Mouse (Mus musculus): ENCODE measurements at regions not wholly inside any gene's neighbourhood (a gene's known extent, or its start where the extent isn't known, plus 50 kb on each side); places are given as distances from the start of the nearest gene placed in this dataset.

DNA sequence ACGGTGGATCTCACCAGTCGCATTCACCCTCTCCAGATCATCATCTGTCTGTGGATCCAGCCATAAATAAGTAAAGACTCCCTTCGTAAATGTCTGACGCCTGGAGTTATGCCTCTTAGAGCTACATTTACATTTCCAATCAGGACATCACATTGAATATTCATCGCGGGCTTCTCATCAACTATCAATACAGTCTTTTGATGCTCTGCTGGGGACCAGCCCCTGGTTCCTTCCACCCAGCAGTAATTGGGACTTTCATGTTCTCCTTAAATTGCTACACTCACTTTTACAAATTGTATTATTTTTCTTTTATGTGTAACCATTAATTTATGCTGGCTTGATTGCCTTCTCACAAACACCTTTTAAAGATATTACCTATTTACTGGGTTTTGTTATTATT lies 125.7 kb upstream of the Cnr1 start:
- 88% methylated on average over 6 of the region's 6 CpGs for WGBS
- no peak overlapping the region for H3K27ac ChIP-seq (ENCODE audit: insufficient read depth, low read length)

DNA sequence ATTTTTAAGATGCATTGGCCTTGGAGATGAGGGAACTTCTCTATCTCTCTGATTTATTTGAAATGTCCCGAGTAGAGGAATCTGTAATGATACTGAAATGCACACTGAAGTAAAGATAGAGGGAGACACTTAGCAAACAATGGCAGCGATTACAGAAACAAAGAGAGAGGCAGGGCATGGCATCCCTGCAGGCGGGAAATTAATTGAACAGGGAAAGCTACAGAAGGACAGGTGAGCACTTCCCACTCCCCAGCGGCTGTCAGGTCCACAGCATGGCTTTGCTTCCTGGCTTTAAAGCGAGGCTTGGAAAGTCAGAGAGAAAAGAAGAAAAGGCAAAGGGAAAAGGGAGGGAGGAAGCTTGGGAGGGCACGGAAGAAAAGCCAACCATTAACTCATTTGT lies 125.3 kb upstream of the Cnr1 start:
- WGBS = 80% methylated on average over 6 of the region's 6 CpGs
- Histone ChIP-seq H3K27me3 (ENCODE audit: control insufficient read depth, insufficient read depth, low read length) (no peaks in the 10 kb centered on the region), H3K4me1 (ENCODE audit: control insufficient read depth, insufficient read depth, insufficient read length) (no peaks in the 10 kb centered on the region), H3K27ac (ENCODE audit: insufficient read depth, low read length) (no peak overlapping the region), H3K4me3 (ENCODE audit: extremely low read depth, insufficient read depth, insufficient read length) (no peak overlapping the region), H3K36me3 (ENCODE audit: control insufficient read depth, insufficient read depth, low read length) (no peaks in the 10 kb centered on the region)
- TF ChIP-seq CTCF (IDR thresholded peaks at IDR 0.05; ENCODE audit: extremely low read depth, insufficient read depth, insufficient read length, insufficient replicate concordance) (no peak), POLR2A (IDR thresholded peaks at IDR 0.05; ENCODE audit: low read depth, low read length) (no peak)
- no peak for DNase-seq (ENCODE audit: low read depth in 1 of 2, low spot score in 2 of 2)

More for the DNA sequence above, 125.7 kb upstream of the Cnr1 start:
- Histone ChIP-seq H3K27me3 (ENCODE audit: control insufficient read depth, insufficient read depth, low read length) (no peaks in the 10 kb centered on the region), H3K4me3 (ENCODE audit: extremely low read depth, insufficient read depth, insufficient read length) (no peak overlapping the region), H3K4me1 (ENCODE audit: control insufficient read depth, insufficient read depth, insufficient read length) (no peaks in the 10 kb centered on the region), H3K36me3 (ENCODE audit: control insufficient read depth, insufficient read depth, low read length) (no peaks in the 10 kb centered on the region)
- no peak for DNase-seq (ENCODE audit: low read depth in 1 of 2, low spot score in 2 of 2)
- no peak for TF ChIP-seq CTCF (IDR thresholded peaks at IDR 0.05; ENCODE audit: extremely low read depth, insufficient read depth, insufficient read length, insufficient replicate concordance)
- no peak for TF ChIP-seq POLR2A (IDR thresholded peaks at IDR 0.05; ENCODE audit: low read depth, low read length)

DNA sequence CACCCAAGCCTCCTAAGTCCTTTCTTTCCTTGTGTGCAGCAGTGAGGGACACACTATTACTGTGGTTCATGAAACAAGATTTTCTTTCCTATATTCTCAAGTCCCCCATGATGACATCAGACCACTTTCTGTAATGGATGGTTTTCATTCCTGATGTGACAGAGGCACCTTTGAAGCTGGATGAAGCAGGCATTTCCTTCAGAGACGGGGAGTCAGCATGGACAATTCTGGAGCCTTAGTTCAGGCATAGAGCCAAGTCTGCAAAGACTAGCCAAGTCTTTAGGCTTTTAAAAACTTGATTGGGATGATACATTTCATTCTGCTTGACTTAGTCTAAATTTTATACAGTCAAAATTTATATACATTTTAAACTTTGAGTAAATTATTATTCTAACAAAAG lies 124.6 kb upstream of the Cnr1 start:
- 68% methylated on average over 1 of the region's 1 CpGs for WGBS
- no peak overlapping the region for H3K4me3 ChIP-seq (ENCODE audit: extremely low read depth, insufficient read depth, insufficient read length)
- no peaks in the 10 kb centered on the region for H3K4me1 ChIP-seq (ENCODE audit: control insufficient read depth, insufficient read depth, insufficient read length)
- H3K36me3 ChIP-seq (ENCODE audit: control insufficient read depth, insufficient read depth, low read length) = no peaks in the 10 kb centered on the region
- H3K27me3 ChIP-seq (ENCODE audit: control insufficient read depth, insufficient read depth, low read length) = no peaks in the 10 kb centered on the region
- H3K27ac ChIP-seq (ENCODE audit: insufficient read depth, low read length) = no peak overlapping the region
- no peak for DNase-seq (ENCODE audit: low read depth in 1 of 2, low spot score in 2 of 2)
- TF ChIP-seq POLR2A (IDR thresholded peaks at IDR 0.05; ENCODE audit: low read depth, low read length) (no peak), CTCF (IDR thresholded peaks at IDR 0.05; ENCODE audit: extremely low read depth, insufficient read depth, insufficient read length, insufficient replicate concordance) (no peak)

DNA sequence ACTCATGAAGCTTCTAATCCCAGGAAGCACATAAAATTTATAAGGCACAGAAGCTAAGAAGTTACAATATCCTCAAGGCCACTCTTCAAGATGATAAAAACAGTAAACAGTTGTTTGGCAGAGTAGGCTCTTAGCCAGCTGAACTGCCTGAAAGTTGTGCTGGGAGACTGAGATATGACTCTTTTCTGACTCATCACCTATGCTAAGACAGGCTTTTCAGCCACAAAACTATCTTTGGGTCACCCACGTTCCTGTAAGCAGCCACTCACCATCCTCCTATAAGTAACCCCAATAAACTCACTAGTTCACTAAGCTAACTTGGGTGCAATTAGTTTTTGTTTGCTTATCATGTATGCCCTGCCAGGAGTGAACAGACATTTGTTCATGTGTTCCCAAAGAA lies 112.1 kb upstream of the Cnr1 start:
- Histone ChIP-seq H3K27me3 (ENCODE audit: control insufficient read depth, insufficient read depth, low read length) (no peaks in the 10 kb centered on the region), H3K4me1 (ENCODE audit: control insufficient read depth, insufficient read depth, insufficient read length) (no peaks in the 10 kb centered on the region), H3K36me3 (ENCODE audit: control insufficient read depth, insufficient read depth, low read length) (no peaks in the 10 kb centered on the region), H3K27ac (ENCODE audit: insufficient read depth, low read length) (no peak overlapping the region), H3K4me3 (ENCODE audit: extremely low read depth, insufficient read depth, insufficient read length) (no peak overlapping the region)
- 68% methylated on average over 1 of the region's 1 CpGs for WGBS
- no peak for TF ChIP-seq CTCF (IDR thresholded peaks at IDR 0.05; ENCODE audit: extremely low read depth, insufficient read depth, insufficient read length, insufficient replicate concordance)
- no peak for TF ChIP-seq POLR2A (IDR thresholded peaks at IDR 0.05; ENCODE audit: low read depth, low read length)
- no peak for DNase-seq (ENCODE audit: low read depth in 1 of 2, low spot score in 2 of 2)

DNA sequence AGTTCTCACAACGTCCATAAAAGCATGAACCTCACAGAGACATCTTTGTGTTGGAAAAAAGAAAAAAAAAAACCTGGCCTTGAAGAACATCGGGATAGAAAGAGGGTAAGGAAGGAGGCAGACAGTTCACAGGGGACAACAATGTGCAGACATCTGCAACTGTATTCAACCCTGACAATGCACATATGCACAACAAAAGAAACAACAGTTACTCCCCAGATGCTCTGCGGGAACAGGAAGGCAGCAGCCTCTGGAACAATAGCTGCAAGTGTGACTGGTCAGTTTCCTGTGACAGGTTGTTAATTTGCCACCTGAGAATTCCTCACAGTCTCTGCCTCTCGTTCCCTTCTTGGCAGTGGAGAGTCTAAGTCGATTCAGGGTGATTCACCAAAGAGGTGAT lies 100.5 kb upstream of the Cnr1 start:
- no peaks in the 10 kb centered on the region for H3K4me1 ChIP-seq (ENCODE audit: control insufficient read depth, insufficient read depth, insufficient read length)
- WGBS = 33% methylated on average over 5 of the region's 5 CpGs
- H3K27ac ChIP-seq (ENCODE audit: insufficient read depth, low read length) = no peak overlapping the region
- TF ChIP-seq POLR2A (IDR thresholded peaks at IDR 0.05; ENCODE audit: low read depth, low read length) (no peak), CTCF (IDR thresholded peaks at IDR 0.05; ENCODE audit: extremely low read depth, insufficient read depth, insufficient read length, insufficient replicate concordance) (no peak)
- no peaks in the 10 kb centered on the region for H3K36me3 ChIP-seq (ENCODE audit: control insufficient read depth, insufficient read depth, low read length)
- DNase-seq (ENCODE audit: low read depth in 1 of 2, low spot score in 2 of 2) = no peak
- H3K27me3 ChIP-seq (ENCODE audit: control insufficient read depth, insufficient read depth, low read length) = no peaks in the 10 kb centered on the region
- H3K4me3 ChIP-seq (ENCODE audit: extremely low read depth, insufficient read depth, insufficient read length) = no peak overlapping the region

DNA sequence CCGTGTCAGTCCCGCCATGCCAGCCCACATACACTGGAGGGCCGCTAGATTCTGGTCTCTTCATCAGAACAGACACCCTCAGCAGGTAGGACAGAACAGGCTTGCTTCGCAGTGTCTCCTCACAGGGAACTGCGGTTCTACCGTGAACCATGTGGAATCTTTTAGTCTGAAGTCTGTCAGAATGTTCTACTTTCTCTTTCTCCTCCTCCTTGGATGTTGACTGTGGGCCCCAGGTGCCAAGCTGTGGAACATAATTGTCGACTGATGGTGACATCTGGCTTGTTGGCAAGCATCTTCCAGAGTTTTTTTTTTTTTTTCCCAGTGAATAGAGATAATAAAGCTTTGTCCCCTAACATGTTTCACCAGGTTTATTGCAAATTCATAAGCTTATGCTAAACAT lies 91.3 kb upstream of the Cnr1 start:
- Histone ChIP-seq H3K27ac (ENCODE audit: insufficient read depth, low read length) (no peak overlapping the region), H3K4me1 (ENCODE audit: control insufficient read depth, insufficient read depth, insufficient read length) (no peaks in the 10 kb centered on the region), H3K4me3 (ENCODE audit: extremely low read depth, insufficient read depth, insufficient read length) (no peak overlapping the region), H3K36me3 (ENCODE audit: control insufficient read depth, insufficient read depth, low read length) (no peaks in the 10 kb centered on the region), H3K27me3 (ENCODE audit: control insufficient read depth, insufficient read depth, low read length) (no peaks in the 10 kb centered on the region)
- TF ChIP-seq CTCF (IDR thresholded peaks at IDR 0.05; ENCODE audit: extremely low read depth, insufficient read depth, insufficient read length, insufficient replicate concordance) (no peak), POLR2A (IDR thresholded peaks at IDR 0.05; ENCODE audit: low read depth, low read length) (no peak)
- no peak for DNase-seq (ENCODE audit: low read depth in 1 of 2, low spot score in 2 of 2)
- WGBS = 92% methylated on average over 7 of the region's 7 CpGs

DNA sequence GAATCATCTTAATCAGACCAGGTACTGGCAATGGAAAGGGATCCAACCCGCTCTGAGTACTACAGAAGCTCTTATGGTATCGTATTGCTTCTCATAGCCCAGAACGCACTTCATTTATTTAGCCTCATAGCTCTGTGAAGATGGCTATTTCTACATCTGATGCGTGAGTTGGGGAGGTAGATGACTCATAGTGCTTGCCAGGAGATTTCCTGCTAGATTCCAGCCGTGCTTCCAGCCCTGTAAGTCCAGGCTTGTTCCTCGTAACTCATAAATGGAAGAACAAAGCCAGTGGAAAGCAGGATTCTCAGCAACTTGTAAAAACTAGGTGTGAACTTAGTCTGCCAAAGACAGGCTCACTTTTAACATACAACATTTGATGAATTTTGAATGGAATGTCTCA lies 86.0 kb upstream of the Cnr1 start:
- H3K4me3 ChIP-seq (ENCODE audit: extremely low read depth, insufficient read depth, insufficient read length) = no peak overlapping the region
- no peak overlapping the region for H3K27ac ChIP-seq (ENCODE audit: insufficient read depth, low read length)
- WGBS = 91% methylated on average over 6 of the region's 6 CpGs
- H3K36me3 ChIP-seq (ENCODE audit: control insufficient read depth, insufficient read depth, low read length) = no peaks in the 10 kb centered on the region
- no peaks in the 10 kb centered on the region for H3K27me3 ChIP-seq (ENCODE audit: control insufficient read depth, insufficient read depth, low read length)
- no peak for DNase-seq (ENCODE audit: low read depth in 1 of 2, low spot score in 2 of 2)
- TF ChIP-seq CTCF (IDR thresholded peaks at IDR 0.05; ENCODE audit: extremely low read depth, insufficient read depth, insufficient read length, insufficient replicate concordance) (no peak), POLR2A (IDR thresholded peaks at IDR 0.05; ENCODE audit: low read depth, low read length) (no peak)
- no peaks in the 10 kb centered on the region for H3K4me1 ChIP-seq (ENCODE audit: control insufficient read depth, insufficient read depth, insufficient read length)

Measured in spleen, adult 2 months (tissue).